Mouse (Mus musculus) hindlimb bud, embryonic 11.5 days (tissue): ENCODE results near the gene Nkain2.
"Not testable (repeated sequence)": the region's sequence is repeated elsewhere in the genome, so short reads cannot be mapped to it uniquely, and the experiment has no call there.

Source experiments
- DNase-seq: peaks from one replicate; pipeline ENCODE4 v3.0.0-alpha.2; 2012; ENCODE audit warnings: low read depth, low spot score; ENCODE audit errors: extremely low spot score

Gene Nkain2

DNA sequence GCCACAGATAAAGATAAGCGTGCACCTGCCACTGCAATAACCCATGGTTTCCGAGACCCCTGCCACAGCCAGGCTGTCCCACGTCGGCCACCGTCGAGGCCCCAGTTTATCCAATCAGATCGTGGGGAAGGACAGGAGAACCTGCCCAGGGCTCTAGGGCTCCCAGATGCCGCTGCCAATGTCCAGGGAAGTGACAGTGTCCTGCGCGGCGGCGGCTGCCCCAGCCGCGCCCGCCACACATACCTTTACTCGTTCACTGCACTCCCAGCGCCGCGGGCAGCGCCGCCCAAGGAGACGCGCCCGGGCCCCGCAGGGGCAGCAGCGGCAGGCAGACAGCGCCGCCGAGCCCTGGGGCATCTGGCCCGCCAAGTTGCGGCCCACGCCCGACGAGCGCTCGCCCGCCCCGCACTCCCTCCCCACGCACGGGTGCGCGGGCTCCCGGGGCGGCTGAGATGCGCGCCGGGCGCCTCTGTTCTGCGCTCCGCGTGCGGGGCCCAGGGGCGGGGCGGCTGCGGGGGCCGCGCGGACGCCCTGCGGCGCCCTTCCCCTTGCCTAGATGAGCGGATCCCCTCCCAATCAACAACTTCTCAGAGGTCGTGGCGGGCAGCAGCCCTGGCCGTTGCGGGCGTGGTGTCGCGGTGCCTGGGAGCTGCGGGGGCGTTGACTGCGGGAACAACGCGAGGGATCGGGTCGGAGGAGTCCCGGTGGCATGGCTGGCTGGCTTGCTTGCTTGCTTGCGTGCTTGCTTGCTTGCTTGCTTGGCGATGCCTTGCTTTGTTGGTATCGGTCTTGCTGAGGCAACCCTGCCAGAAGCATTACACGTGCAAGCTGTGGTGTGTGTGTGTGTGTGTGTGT lies at the start of gene Nkain2:
Gene Nkain2 (minus strand): TSS at position 811 of the 855 bp plus-strand sequence.
- no peak for DNase-seq

GRCm38 (mm10) chr10:32939853-32940252 lies 49.6 kb upstream of the Nkain2 start:
- DNase-seq: no peak

DNA sequence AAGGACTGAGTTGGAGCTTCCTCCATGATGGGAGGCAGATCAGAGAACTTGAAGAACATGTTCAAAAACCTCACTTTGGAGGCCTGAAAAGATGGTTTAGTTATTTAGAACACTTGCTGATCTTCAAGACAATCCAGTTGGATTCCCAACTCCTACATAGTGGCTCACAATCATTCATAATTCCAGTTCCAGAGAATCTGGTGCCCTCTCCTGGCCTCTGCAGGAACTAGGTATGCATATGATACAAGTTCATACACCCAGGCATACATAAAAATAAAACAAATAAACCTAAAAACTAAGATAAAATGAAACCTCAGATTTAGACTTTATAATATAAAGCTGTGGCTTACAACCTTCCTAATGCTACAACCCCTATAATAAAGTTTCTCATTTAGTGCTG lies 4.8 kb upstream of the Nkain2 start:
- no peak for DNase-seq

DNA sequence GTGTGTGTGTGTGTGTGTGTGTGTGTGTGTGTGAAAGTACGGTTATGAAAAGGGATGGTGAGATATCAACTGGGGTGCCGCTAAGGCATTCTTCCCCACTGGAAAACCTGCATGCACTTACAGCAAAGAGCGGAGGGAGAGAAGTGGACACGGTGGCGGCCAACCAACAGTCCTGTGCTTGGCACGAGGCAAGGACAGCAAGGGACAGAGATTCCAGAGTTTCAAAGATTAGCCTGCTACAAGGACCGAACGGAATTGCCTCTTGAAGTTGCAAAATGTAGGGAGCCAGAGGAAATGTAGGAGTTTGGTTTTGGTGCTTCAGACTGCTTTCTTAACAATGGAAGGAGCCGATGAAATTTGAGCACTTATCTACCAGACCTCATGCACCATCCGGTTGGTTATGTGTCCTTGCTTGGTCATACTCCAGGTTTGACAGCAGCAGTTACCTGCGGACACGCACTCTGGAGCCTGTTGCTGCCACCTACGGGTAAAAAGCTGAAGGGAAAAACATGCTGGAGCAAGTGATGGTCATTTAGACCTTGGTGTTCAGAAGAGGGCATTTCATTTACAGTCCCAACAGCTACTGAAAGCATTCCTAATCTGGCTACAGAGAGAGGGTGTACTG lies 357 bp upstream of the Nkain2 start:
- DNase-seq: peak; percentile 49

GRCm38 (mm10) chr10:32881977-32882376 lies 8.3 kb downstream of the Nkain2 start:
- DNase-seq: no peak

- DNase-seq: no peak
Measured at GRCm38 (mm10) chr10:32870691-32871406, 19.4 kb downstream of the Nkain2 start.

DNA sequence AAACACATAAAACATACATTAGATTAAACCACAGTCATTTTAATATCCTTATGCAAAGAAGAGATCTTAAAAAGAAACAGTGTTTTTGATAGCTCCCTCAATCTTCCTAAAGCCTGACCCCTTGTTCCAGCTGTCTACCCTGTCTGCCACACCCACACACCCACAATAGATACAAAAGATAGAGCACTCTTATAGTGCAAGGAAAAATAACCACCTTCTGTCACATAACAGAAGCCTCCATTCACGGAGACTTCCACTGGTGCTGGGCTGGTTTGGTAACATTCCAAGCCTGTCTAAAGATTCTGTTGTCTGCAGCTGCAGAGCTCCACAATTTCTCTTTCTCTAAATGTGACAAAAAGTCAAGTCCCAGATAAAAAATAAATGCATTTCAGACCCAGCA lies 20.7 kb downstream of the Nkain2 start:
- no peak for DNase-seq

GRCm38 (mm10) chr10:32815210-32815883 lies 74.9 kb downstream of the Nkain2 start:
- DNase-seq: no peak

GRCm38 (mm10) chr10:32796215-32796614 lies 94.0 kb downstream of the Nkain2 start:
- no peak for DNase-seq

DNA sequence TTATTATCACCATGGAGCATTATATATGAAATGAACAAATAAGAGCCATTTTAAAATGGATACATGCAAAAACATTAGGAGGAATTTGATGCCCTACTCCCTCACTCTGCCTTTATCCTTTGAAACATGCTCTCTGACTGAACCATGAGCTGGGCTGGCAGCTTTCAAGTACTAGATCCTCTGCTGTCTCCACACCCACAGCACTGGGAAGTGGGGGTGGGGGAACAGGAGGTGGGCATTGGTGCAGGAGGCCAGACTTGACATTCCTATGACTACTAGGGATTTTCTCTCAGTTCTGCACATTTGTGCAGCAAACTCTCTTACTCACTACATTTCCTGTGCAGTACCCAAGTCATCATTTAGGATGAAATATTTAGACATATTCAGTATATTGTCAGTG lies 99.7 kb downstream of the Nkain2 start:
- DNase-seq: no peak

- no peak for DNase-seq
Measured at GRCm38 (mm10) chr10:32782732-32783359, 107.4 kb downstream of the Nkain2 start.

DNA sequence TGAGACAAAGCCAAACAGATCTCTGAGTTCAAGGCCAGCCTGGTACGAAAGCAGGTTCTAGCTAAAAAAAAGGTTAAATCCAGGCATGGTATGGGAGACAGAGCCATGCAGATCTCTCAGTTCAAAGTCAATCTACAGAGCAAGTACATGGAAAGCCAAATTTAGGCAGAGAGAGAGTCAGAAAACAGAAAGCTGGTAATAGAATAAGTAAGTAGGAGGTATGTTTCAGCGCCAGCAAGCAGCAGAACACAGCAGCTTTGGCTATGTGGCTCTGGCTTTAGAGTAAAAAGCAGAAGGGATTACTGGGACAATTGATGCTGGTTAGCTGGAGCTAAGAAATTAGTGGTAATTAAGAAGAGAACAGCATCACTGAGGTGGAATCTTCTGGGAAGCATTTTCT lies 151.3 kb downstream of the Nkain2 start:
- no peak for DNase-seq

DNA sequence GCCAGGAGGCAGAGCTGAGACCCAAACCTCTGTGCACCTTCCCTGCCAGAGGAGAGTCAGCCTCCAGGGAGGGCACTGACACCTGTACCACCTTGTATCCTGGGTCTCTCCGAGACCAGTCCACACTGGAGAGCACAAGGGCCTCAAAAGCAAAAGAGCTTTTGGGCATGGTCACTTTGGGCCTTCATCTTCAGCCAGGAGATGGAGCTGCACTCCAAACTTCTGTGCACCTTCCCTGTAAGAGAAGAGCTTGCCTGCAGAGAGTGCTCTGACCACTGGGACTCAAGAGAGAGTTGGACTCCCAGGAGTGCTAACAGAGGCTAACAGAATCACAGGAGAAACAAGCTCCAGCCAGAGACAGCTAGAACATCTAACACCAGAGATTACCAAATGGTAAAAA lies 183.7 kb downstream of the Nkain2 start:
- DNase-seq: not testable (repeated sequence)

- no peak for DNase-seq
Measured at GRCm38 (mm10) chr10:32696661-32697060, 193.6 kb downstream of the Nkain2 start.

- DNase-seq: no peak
Measured at GRCm38 (mm10) chr10:32684548-32684947, 205.7 kb downstream of the Nkain2 start.

- no peak for DNase-seq
Measured at GRCm38 (mm10) chr10:32640256-32640655, 250.0 kb downstream of the Nkain2 start.

DNA sequence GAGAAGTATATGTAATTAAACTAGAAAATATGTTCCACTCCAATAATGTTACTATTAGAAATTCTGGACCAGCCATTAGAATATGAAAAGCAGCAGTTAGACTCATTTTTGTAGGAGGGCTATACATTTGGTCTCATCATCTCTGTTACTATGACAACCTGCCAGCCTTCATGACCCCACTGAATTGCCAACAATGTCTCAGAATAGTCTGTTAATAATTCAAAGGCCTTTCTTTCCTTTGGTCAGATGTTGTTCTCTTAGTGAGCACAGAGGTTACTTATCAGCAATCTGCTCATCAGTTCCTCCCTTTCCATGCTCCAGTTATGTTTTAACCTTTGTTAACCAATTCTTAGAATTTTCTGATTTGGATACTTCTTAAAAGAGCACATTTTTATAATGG lies 251.1 kb downstream of the Nkain2 start:
- no peak for DNase-seq

- no peak for DNase-seq
Measured at GRCm38 (mm10) chr10:32631043-32631442, 259.2 kb downstream of the Nkain2 start.

- no peak for DNase-seq
Measured at GRCm38 (mm10) chr10:32604448-32604847, 285.8 kb downstream of the Nkain2 start.

DNA sequence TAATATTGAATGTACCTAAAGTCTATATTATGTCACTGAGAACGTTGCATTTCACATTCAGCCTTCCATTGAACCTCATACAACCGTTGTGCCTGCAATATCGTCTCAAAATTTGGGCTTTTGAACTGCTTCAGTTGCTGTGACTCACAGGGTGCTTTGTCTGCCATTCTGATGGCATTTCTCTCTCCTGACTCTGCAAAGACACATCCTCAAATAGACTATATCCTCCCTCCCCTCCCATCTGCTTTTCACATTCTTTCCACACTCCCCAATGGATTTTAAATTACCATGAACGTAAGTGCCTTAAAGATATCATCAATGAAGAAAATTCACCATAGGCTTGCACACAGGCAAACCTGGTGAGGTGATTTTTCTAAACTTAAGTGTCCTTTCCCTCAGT lies 287.5 kb downstream of the Nkain2 start:
- DNase-seq: no peak

GRCm38 (mm10) chr10:32594998-32595397 lies 295.3 kb downstream of the Nkain2 start:
- no peak for DNase-seq
